Mouse (Mus musculus): ENCODE data around the gene Rbl1. TPM values are rescaled to one million over a fixed set of nuclear protein-coding genes. Genes with fewer than 3 reads are reported as not detected.
A peak's percentile ranks its signal among the peaks of the same experiment; 100 is the strongest.
"Not testable (repeated sequence)": the region's sequence is repeated elsewhere in the genome, so short reads cannot be mapped to it uniquely, and the experiment has no call there.

Rbl1 gene
- polyA plus RNA-seq, 1 experiment from 2014 or later, result 20.7 TPM

DNA sequence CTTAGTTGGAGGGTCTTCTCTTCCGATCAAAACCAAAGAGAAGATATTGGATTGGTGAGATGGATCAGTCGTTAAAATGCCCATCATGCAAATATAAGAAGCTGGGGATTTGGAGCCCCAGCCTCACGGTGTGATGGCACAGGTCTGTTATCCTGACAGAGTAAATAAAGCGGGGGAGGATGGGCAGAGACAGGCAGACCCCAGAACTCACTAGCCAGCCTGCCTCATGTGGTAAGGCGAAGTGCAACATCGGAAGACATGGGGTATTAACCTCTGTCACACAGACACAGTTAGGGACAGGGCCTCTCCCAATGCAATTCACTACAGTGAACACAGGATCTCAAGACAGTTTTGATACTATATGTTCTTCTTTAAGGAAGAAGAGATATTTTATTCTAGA is 33.7 kb downstream of the Rbl1 start:
- Histone ChIP-seq H3K27ac (ENCODE audit: poor library complexity, severe bottlenecking) (no peak overlapping the region), H3K4me1 (replicated peaks) (peaks cover 10% of the 10 kb centered on the region), H3K36me3 (peaks cover 68% of the 10 kb centered on the region), H3K9ac (no peak overlapping the region), H3K4me3 (no peak overlapping the region), H3K27me3 (replicated peaks) (no peaks in the 10 kb centered on the region), H3K9me3 (replicated peaks) (no peaks in the 10 kb centered on the region), H3K4me2 (no peak overlapping the region)
- 69% methylated on average over 6 of the region's 6 CpGs for WGBS
- ATAC-seq (ENCODE audit: insufficient number of reproducible peaks, low FRiP score), result no peak

DNA sequence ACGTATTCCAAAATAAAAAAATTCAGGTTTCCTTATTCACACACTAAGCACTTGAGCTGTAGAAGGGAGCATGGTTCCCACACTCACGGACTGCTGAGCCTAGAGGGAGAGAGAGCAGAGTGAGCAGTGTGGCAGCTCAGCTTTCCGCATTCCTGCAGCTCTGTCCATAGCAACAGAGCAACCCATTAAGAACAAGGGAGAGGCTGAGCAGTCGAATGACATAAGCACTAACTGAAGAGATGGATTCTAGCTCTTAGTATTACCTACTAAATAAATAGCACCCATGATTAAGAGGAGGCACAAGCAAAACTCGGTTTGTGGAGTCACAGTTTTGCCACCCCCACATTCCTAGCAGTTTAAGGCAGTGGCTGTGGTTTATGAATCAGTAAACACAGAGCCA is 34.2 kb downstream of the Rbl1 start:
- WGBS, result 37% methylated on average over 5 of the region's 5 CpGs

DNA sequence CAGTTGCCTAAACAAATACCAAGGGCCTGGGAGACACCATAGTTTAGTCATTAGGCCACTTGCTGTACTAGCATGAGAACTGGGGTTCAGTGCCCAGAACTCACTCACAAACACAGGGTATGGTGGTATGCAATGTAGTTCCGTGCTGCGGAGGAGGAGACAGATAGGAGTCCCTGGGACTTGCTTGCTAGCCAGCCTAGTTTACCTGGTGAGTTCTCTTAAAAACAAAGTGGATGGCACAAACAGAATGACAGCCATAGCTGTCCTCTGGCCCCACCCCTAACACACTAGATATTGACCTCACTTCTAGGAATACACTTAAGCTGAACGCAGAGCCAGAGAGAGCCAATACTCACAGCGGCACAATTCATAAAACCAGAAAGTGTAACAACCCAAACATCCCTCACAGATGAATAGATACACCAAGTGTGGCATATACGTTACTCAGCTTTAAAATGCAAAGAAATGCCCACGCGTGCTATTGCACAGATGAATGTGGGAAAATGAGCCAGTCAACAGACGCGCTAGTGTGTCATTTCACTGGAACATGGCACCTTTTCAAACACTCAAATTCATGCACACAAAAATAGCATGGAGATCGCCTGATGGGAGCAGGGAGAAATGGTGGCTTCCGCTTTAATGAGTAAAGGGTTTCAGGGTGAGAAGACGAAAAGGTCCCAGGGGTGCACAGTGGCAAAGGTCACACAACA is 37.8 kb downstream of the Rbl1 start:
- WGBS, result 92% methylated on average over 12 of the region's 12 CpGs
- H3K27me3 ChIP-seq (replicated peaks), result no peaks in the 10 kb centered on the region
- H3K9me3 ChIP-seq (replicated peaks), result no peaks in the 10 kb centered on the region
- no peak overlapping the region for H3K27ac ChIP-seq (ENCODE audit: poor library complexity, severe bottlenecking)
- peaks cover 55% of the 10 kb centered on the region for H3K36me3 ChIP-seq
- H3K9ac ChIP-seq, result no peak overlapping the region
- no peak overlapping the region for H3K4me2 ChIP-seq
- no peak overlapping the region for H3K4me3 ChIP-seq
- no peak for ATAC-seq (ENCODE audit: insufficient number of reproducible peaks, low FRiP score)
- peaks cover 10% of the 10 kb centered on the region for H3K4me1 ChIP-seq (replicated peaks)

More for the DNA sequence above, 34.2 kb downstream of the Rbl1 start:
- peak; percentile 69 for ATAC-seq (ENCODE audit: insufficient number of reproducible peaks, low FRiP score)
- Histone ChIP-seq H3K36me3 (peaks cover 64% of the 10 kb centered on the region), H3K4me3 (no peak overlapping the region), H3K9ac (no peak overlapping the region), H3K9me3 (replicated peaks) (no peaks in the 10 kb centered on the region), H3K27ac (ENCODE audit: poor library complexity, severe bottlenecking) (no peak overlapping the region), H3K4me2 (no peak overlapping the region), H3K27me3 (replicated peaks) (no peaks in the 10 kb centered on the region), H3K4me1 (replicated peaks) (peaks cover 10% of the 10 kb centered on the region)

DNA sequence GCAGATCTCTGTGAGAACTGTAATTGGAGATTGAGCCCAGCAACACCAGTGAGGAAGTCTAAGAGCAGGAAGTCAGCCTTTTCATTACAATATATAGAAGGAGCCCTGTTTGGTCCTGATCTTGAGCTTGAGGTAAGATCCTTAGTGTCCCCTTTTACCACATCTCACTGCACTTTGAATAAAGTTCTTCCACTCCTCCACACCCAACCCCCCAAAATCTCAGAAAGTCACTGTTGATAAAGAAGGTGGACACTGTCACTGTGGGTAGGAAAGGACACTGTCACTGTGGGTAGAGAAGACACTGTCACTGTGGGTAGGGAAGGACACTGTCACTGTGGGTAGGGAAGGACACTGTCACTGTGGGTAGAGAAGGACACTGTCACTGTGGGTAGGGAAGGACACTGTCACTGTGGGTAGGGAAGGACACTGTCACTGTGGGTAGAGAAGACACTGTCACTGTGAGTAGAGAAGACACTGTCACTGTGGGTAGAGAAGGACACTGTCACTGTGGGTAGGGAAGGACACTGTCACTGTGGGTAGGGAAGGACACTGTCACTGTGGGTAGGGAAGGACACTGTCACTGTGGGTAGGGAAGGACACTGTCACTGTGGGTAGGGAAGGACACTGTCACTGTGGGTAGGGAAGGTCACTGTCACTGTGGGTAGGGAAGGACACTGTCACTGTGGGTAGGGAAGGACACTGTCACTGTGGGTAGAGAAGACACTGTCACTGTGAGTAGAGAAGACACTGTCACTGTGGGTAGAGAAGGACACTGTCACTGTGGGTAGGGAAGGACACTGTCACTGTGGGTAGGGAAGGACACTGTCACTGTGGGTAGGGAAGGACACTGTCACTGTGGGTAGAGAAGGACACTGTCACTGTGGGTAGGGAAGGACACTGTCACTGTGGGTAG is 38.8 kb downstream of the Rbl1 start:
- H3K36me3 ChIP-seq, result peaks cover 60% of the 10 kb centered on the region
- H3K9me3 ChIP-seq (replicated peaks); H3K4me1 ChIP-seq (replicated peaks); H3K27ac ChIP-seq (ENCODE audit: poor library complexity, severe bottlenecking); H3K9ac ChIP-seq; ATAC-seq (ENCODE audit: insufficient number of reproducible peaks, low FRiP score); H3K4me3 ChIP-seq; H3K27me3 ChIP-seq (replicated peaks); H3K4me2 ChIP-seq: not testable (repeated sequence)

DNA sequence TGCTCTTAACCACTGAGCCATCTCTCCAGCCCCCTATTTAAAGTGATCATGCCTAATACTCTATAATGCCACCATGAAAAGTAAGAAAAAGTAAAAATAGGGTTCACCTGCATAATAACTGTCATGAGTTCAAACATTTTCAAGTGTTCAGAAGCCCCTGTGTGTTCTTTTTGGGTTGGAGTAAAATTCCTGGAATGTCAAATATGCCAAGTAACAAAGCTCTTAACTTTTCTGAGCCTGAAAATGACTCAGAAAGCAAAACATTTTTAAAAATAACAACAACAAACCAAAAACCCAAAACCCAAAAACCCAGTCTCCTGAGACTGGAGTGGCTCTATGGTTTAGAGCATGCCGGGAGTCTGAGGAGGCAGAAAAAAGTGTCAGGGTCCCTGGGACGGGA is 40.2 kb downstream of the Rbl1 start:
- Histone ChIP-seq H3K36me3 (peaks cover 64% of the 10 kb centered on the region), H3K4me1 (replicated peaks) (no peaks in the 10 kb centered on the region), H3K27me3 (replicated peaks) (no peaks in the 10 kb centered on the region), H3K27ac (ENCODE audit: poor library complexity, severe bottlenecking) (no peak overlapping the region), H3K4me3 (no peak overlapping the region), H3K4me2 (no peak overlapping the region), H3K9me3 (replicated peaks) (no peaks in the 10 kb centered on the region), H3K9ac (no peak overlapping the region)
- ATAC-seq (ENCODE audit: insufficient number of reproducible peaks, low FRiP score), result no peak
- 86% methylated on average over 2 of the region's 2 CpGs for WGBS

DNA sequence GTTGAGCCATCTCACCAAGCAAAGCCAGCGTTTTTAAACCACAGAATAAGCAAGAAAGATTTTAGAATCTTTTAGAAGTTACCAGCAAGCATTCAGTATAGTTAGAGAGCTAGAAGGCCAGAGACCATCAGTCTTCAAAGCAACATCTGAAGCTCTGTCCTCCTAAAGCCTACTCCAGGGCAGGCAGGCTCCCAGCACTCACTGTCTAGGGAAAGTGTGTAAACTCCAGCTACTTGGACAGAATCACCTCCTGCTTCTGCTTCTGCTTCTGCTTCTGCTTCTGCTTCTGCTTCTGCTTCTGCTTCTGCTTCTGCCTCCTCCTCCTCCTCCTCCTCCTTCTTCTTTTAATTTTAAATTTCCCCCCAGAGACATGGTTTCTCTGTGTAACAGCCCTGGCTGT is 48.3 kb downstream of the Rbl1 start:
- Histone ChIP-seq H3K36me3 (peaks cover 74% of the 10 kb centered on the region), H3K27me3 (replicated peaks) (no peaks in the 10 kb centered on the region), H3K9me3 (replicated peaks) (no peaks in the 10 kb centered on the region), H3K4me2 (no peak overlapping the region), H3K4me3 (no peak overlapping the region), H3K27ac (ENCODE audit: poor library complexity, severe bottlenecking) (no peak overlapping the region), H3K4me1 (replicated peaks) (no peaks in the 10 kb centered on the region), H3K9ac (no peak overlapping the region)
- no peak for ATAC-seq (ENCODE audit: insufficient number of reproducible peaks, low FRiP score)
- 79% methylated on average over 1 of the region's 1 CpGs for WGBS

DNA sequence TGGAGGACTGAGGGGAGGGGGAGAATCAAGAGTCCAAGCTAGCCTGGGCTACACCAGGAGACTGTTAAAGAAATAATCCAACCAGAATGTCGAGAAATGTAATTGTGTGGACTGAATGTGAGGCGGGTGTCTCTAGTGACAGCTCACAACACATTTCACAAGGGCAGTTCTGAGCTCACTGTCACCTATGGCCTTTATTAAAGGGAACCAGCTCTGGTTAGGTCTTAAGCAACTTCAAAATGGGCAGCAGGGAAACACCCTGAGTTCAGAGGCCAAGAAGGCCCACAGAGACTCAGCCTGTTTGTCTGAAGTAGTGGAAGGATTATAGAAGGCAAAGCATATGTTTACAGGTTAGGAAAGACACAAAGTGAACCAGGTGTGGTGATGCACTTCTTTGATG is 51.1 kb downstream of the Rbl1 start:
- no peaks in the 10 kb centered on the region for H3K9me3 ChIP-seq (replicated peaks)
- H3K4me2 ChIP-seq, result no peak overlapping the region
- no peak overlapping the region for H3K9ac ChIP-seq
- no peaks in the 10 kb centered on the region for H3K4me1 ChIP-seq (replicated peaks)
- H3K27me3 ChIP-seq (replicated peaks), result no peaks in the 10 kb centered on the region
- 80% methylated on average over 2 of the region's 2 CpGs for WGBS
- H3K27ac ChIP-seq (ENCODE audit: poor library complexity, severe bottlenecking), result no peak overlapping the region
- ATAC-seq (ENCODE audit: insufficient number of reproducible peaks, low FRiP score), result no peak
- no peak overlapping the region for H3K4me3 ChIP-seq
- peaks cover 76% of the 10 kb centered on the region for H3K36me3 ChIP-seq

DNA sequence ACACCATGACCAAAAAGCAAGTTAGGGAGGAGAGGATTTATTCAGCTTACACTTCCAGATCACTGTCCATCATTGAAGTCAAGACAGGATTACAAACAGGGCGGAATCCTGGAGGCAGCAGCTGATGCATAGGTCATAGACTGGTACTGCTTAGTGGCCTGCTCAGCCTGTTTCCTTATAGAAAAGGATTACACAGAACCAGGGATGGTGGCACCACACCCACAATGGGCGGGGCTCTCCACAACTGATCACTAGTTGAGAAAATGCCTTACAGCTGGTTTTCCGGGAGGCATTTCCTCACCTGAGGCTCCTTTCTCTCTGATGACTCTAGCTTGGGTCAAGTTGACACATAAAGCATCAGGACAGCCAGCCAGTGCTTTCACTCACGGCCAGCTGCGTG is 55.9 kb downstream of the Rbl1 start:
- H3K9ac ChIP-seq, result no peak overlapping the region
- no peak overlapping the region for H3K4me2 ChIP-seq
- no peak overlapping the region for H3K27ac ChIP-seq (ENCODE audit: poor library complexity, severe bottlenecking)
- H3K9me3 ChIP-seq (replicated peaks), result no peaks in the 10 kb centered on the region
- ATAC-seq (ENCODE audit: insufficient number of reproducible peaks, low FRiP score), result no peak
- H3K27me3 ChIP-seq (replicated peaks), result no peaks in the 10 kb centered on the region
- no peak overlapping the region for H3K4me3 ChIP-seq
- H3K4me1 ChIP-seq (replicated peaks), result no peaks in the 10 kb centered on the region
- 92% methylated on average over 5 of the region's 5 CpGs for WGBS
- H3K36me3 ChIP-seq, result peaks cover 66% of the 10 kb centered on the region

DNA sequence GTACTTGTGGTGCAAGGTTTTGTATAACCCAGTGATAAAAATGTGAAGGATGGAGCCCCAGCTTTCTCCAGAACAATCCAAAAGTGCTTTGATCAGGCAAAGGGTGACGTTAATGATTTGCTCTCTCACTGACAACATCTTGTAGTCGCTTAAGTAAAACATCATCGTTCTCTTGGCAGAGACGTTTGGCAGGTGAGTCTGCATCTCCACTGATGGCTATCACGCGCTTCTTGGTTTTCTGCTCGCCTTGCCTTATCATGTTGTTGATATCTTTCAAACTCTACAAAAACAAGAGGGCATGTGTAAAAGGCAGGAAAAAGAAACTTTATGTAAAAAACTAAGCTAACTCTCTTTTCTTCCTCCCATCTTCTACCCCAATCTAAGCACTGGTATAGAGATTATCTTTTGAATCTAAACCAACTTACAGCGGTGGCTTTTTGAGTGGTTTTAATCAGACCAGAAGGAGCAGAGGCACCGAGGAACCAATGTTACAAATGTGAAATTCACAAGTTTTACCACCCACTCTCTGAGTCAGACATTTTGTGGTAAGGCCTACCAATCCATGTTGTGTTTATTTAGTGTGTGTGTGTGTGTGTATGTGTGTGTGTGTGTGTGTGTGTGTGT is 56.8 kb downstream of the Rbl1 start:
- no peak for ATAC-seq (ENCODE audit: insufficient number of reproducible peaks, low FRiP score)
- Histone ChIP-seq H3K27ac (ENCODE audit: poor library complexity, severe bottlenecking) (no peak overlapping the region), H3K4me1 (replicated peaks) (no peaks in the 10 kb centered on the region), H3K9me3 (replicated peaks) (no peaks in the 10 kb centered on the region), H3K36me3 (peaks cover 62% of the 10 kb centered on the region), H3K27me3 (replicated peaks) (no peaks in the 10 kb centered on the region), H3K4me2 (no peak overlapping the region), H3K9ac (no peak overlapping the region), H3K4me3 (no peak overlapping the region)
- WGBS, result 84% methylated on average over 9 of the region's 9 CpGs

DNA sequence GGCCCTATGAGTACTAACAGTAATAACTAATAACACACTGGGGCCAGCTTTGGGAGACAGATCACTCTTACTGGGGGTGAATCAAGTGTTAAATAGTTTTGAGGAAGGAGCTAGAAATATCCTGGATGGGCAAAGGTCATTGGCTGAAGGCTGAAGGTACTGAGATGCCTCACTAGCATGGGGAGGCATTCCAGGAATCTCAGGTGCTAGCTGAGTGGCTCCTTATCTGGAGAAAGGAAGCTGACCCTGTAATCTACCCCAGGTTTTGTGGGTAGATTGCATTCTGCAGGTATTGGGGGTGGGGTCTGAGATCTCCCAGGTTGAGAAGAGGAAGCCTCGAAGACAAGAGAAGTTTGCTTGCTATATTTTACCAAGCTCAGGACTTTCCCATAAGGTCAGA is 59.2 kb downstream of the Rbl1 start:
- Histone ChIP-seq H3K27me3 (replicated peaks) (no peaks in the 10 kb centered on the region), H3K27ac (ENCODE audit: poor library complexity, severe bottlenecking) (no peak overlapping the region), H3K4me2 (no peak overlapping the region), H3K9me3 (replicated peaks) (no peaks in the 10 kb centered on the region), H3K9ac (no peak overlapping the region), H3K4me3 (no peak overlapping the region), H3K36me3 (peaks cover 40% of the 10 kb centered on the region), H3K4me1 (replicated peaks) (no peaks in the 10 kb centered on the region)
- no peak for ATAC-seq (ENCODE audit: insufficient number of reproducible peaks, low FRiP score)
- 66% methylated on average over 1 of the region's 1 CpGs for WGBS

DNA sequence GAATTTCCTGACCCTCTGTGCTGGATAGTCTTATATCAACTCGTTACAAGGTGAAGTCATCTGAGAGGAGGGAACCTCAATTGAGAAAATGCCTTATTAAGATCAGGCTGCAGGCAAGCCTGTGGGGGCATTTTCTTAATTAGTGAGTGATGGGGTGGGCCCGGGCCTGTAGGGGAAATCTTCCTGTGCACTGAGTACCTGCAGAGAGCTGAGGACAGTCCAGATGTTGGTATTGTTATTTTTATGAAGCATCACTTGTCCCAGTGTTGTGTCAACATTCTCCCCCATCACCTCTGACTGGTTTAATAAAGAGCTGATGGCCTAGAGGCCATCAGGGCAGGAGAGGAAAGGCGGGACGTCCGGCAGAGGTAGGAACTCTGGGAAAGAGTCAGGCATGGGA is 60.2 kb downstream of the Rbl1 start:
- Histone ChIP-seq H3K9me3 (replicated peaks) (no peaks in the 10 kb centered on the region), H3K4me3 (no peak overlapping the region), H3K27me3 (replicated peaks) (no peaks in the 10 kb centered on the region), H3K27ac (ENCODE audit: poor library complexity, severe bottlenecking) (no peak overlapping the region), H3K4me2 (no peak overlapping the region), H3K9ac (no peak overlapping the region), H3K36me3 (peaks cover 29% of the 10 kb centered on the region), H3K4me1 (replicated peaks) (no peaks in the 10 kb centered on the region)
- WGBS, result 85% methylated on average over 5 of the region's 5 CpGs
- no peak for ATAC-seq (ENCODE audit: insufficient number of reproducible peaks, low FRiP score)
